Mouse (Mus musculus) left cerebral cortex, postnatal 10 days (tissue): ENCODE measurements around the gene H2al1g. TPM values are rescaled to one million over a fixed set of nuclear protein-coding genes. Genes with fewer than 3 reads are reported as not detected.

Experiments used
- DNase-seq, 2 experiments: peaks; one replicate each; pipeline ENCODE4 v3.0.0; 2021 to 2022; ENCODE audit warnings: low spot score in 2 of 2, mixed read lengths in 1 of 2; ENCODE audit errors: extremely low spot score in 1 of 2
- intact Hi-C: fragments of 180-260 bp; cut with DNase I; formaldehyde crosslinking; loops from one replicate; pipeline ENCODE4 v1.15.1; 2025
- total RNA-seq, 2 experiments: library from RNA; stranded (reverse); gene quantifications; 2 replicates each; pipeline ENCODE4 v1.2.3; 2021

The H2al1g gene
- total RNA-seq, 2 experiments from 2014 or later: not detected

DNA sequence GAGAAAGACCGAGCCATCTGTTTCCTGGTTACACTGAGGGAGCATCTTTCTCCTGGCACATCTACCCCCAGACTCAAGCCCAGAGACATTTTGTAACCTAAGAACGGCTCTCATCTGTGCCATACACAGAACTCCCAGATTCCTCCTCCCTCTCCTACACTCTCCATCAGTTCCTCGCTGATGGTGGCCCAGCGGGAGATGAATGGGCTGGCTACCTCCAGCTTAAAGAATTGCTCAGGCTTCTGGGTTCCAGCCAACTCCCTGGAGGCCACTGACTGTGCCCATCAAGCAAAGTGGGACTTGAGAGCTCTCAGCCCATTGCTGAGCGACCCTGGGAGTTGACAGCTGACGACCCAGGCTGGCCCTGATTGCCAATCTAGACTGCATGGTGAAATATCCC lies 45.8 kb downstream of the H2al1g start:
- no peak for DNase-seq
- intact Hi-C loops: no loop called here

GRCm38 (mm10) chrX:11365151-11365550 lies 47.1 kb downstream of the H2al1g start:
- peak in 1 of 2 experiments; percentile 13 for DNase-seq

More at GRCm38 (mm10) chrX:11365151-11365550, 47.1 kb downstream of the H2al1g start:
- intact Hi-C loops: no loop called here

Other genes starting within 250 kb of the H2al1g start
- not detected for gene H2al1a, start 19.0 kb upstream of the H2al1g start, total RNA-seq
- gene H2al1b, start 15.8 kb upstream of the H2al1g start, total RNA-seq: not detected
- gene H2al1c, start 12.6 kb upstream of the H2al1g start, total RNA-seq: not detected
- not detected for gene H2al1d, start 9.4 kb upstream of the H2al1g start, total RNA-seq
- not detected for gene H2al1e, start 6.3 kb upstream of the H2al1g start, total RNA-seq
- gene H2al1f, start 3.1 kb upstream of the H2al1g start, total RNA-seq: not detected
- not detected for gene H2al1h, start 3.2 kb downstream of the H2al1g start, total RNA-seq
- not detected for gene H2al1i, start 6.4 kb downstream of the H2al1g start, total RNA-seq
- not detected for gene H2al1j, start 9.6 kb downstream of the H2al1g start, total RNA-seq